Mouse (Mus musculus) C2C12 (cell line): ENCODE results near the gene Smarce1.

Experiments used
- CEBPB ChIP-seq: IDR thresholded peaks from one replicate; pipeline ENCODE4 v1.6.1; 2011; ENCODE audit warnings: low read depth, mild to moderate bottlenecking, control low read depth, moderate library complexity
- CTCF ChIP-seq: IDR thresholded peaks from one replicate; pipeline ENCODE4 v1.5.1; 2011; ENCODE audit not compliant: control insufficient read depth, insufficient read depth, insufficient read length
- MAX ChIP-seq: IDR thresholded peaks from one replicate; pipeline ENCODE4 v1.6.1; 2011; ENCODE audit warnings: mild to moderate bottlenecking, control low read depth
- MYOD1 ChIP-seq: IDR thresholded peaks from one replicate; pipeline ENCODE4 v1.6.1; 2011; ENCODE audit warnings: low read depth; ENCODE audit not compliant: control insufficient read depth, insufficient read length
- MYOG ChIP-seq: IDR thresholded peaks from one replicate; pipeline ENCODE4 v1.6.1; 2011; ENCODE audit not compliant: control insufficient read depth, insufficient read length; ENCODE audit errors: extremely low read depth
- USF1 ChIP-seq: IDR thresholded peaks from one replicate; pipeline ENCODE4 v1.6.1; 2011; ENCODE audit warnings: low read depth, mild to moderate bottlenecking, control low read depth, moderate library complexity

- no peak for TF ChIP-seq MYOG
- no peak for TF ChIP-seq CTCF
- no peak for TF ChIP-seq MYOD1
- TF ChIP-seq MAX: no peak
- no peak for TF ChIP-seq CEBPB
- no peak for TF ChIP-seq USF1
These were observed 19.4 kb upstream of the Smarce1 start for GRCm38 (mm10) chr11:99250241-99250640.
